Mouse (Mus musculus) limb, embryonic 13.5 days (tissue): ENCODE data around the gene Tenm2. TPM values are rescaled to one million over a fixed set of nuclear protein-coding genes. Genes with fewer than 3 reads are reported as not detected.

Source experiments
- ATAC-seq: fragments of 200-750 bp; cut with Nextera tagmentation; 2 replicates; pipeline ENCODE4 v1.8.0; 2017; ENCODE audit warnings: low read depth, moderate number of reproducible peaks, moderate TSS enrichment; ENCODE audit not compliant: low FRiP score
- H3K27ac ChIP-seq: fragments of 300-500 bp; sonication (generic); 2 replicates; pipeline ENCODE4 v1.5.1; 2015; ENCODE audit warnings: inconsistent platforms, mild to moderate bottlenecking, moderate library complexity
- H3K27me3 ChIP-seq: fragments of 300-500 bp; sonication (generic); 2 replicates; pipeline ENCODE4 v1.6.1; 2015; ENCODE audit warnings: mild to moderate bottlenecking, inconsistent platforms
- H3K36me3 ChIP-seq: fragments of 300-500 bp; sonication (generic); 2 replicates; pipeline ENCODE4 v1.6.1; 2015; ENCODE audit warnings: inconsistent platforms, mild to moderate bottlenecking, moderate library complexity
- H3K4me1 ChIP-seq: fragments of 300-500 bp; sonication (generic); 2 replicates; pipeline ENCODE4 v1.6.1; 2015; ENCODE audit warnings: inconsistent platforms
- H3K4me2 ChIP-seq: fragments of 300-500 bp; sonication (generic); replicated peaks from 2 replicates; pipeline ENCODE4 v1.6.1; 2015; ENCODE audit warnings: inconsistent platforms, mild to moderate bottlenecking, moderate library complexity
- H3K4me3 ChIP-seq: fragments of 300-500 bp; sonication (generic); 2 replicates; pipeline ENCODE4 v1.5.1; 2015; ENCODE audit warnings: moderate library complexity, mild to moderate bottlenecking, inconsistent platforms
- H3K9ac ChIP-seq: fragments of 300-500 bp; sonication (generic); 2 replicates; pipeline ENCODE4 v1.6.1; 2015; ENCODE audit warnings: mild to moderate bottlenecking, inconsistent platforms
- H3K9me3 ChIP-seq: fragments of 300-500 bp; sonication (generic); 2 replicates; pipeline ENCODE4 v1.6.1; 2016; ENCODE audit warnings: inconsistent platforms
- WGBS: fragments of 180-500 bp; shearing (Covaris S2); methylation state at CpG from one replicate; pipeline ENCODE4 v1.1.7; 2015; 5-methylcytosine and 5-hydroxymethylcytosine counted together
- polyA plus RNA-seq: library from polyadenylated mRNA; unstranded; fragments of >200 nt; fragmentation: Nextera tagmentation; extraction: Ambion mirVana; gene quantifications from 2 replicates; pipeline ENCODE4 v1.2.1, GENCODE M21; 2015

Gene Tenm2
- polyA plus RNA-seq, 1 experiment from 2014 or later: 6.4 TPM

DNA sequence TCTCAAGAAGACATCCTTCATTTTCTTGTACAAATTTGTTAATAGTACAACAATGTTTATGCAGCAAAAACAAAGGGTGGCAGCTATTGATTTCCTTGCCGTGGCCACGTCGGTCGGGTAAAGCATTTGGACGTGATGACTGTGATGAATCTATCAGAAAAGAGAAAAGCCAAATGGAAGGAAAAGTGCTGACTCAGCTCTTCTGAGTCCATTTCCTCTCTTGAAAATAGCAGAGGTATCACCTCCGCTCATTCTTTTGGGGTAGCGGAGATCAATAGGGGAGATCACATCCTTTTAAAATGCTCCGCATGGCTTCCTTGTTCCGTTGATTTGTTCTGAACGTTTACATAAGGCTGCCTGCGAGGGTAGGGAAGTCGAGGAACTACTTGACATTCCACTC lies 1090.7 kb downstream of the Tenm2 start:
- Histone ChIP-seq H3K27me3 (no peaks in the 10 kb centered on the region; the same call in 1 of the 2 replicates), H3K36me3 (no peaks in the 10 kb centered on the region), H3K4me3 (no peak overlapping the region), H3K27ac (no peak overlapping the region), H3K9me3 (no peaks in the 10 kb centered on the region), H3K9ac (no peak overlapping the region), H3K4me2 (no peak overlapping the region), H3K4me1 (no peaks in the 10 kb centered on the region)
- 87% methylated on average over 12 of the region's 12 CpGs for WGBS
- no peak for ATAC-seq

DNA sequence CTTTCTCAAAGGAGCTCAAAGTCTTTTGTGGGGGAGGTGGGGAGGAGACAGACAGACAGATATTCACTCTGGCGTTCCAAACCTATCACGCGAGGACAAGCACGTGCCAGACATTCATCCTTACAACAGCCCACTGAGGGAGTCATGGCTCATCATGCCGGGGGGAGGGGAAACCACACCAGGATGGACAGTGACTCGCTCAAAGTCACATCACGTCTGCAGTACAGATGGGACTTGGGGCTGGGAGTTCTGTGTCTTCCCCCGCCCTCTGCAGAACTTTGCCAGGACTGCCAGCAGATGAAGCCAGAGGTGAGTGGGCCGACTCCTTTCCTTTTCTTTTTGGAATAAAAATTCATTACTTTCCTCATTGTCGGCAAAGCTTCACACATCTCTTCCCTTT lies 1095.4 kb downstream of the Tenm2 start:
- Histone ChIP-seq H3K4me3 (no peak overlapping the region), H3K27me3 (peaks cover 3% of the 10 kb centered on the region; the same call in 1 of the 2 replicates), H3K27ac (no peak overlapping the region), H3K9ac (no peak overlapping the region), H3K36me3 (no peaks in the 10 kb centered on the region), H3K4me1 (peaks cover 10% of the 10 kb centered on the region), H3K4me2 (no peak overlapping the region), H3K9me3 (no peaks in the 10 kb centered on the region)
- 89% methylated on average over 10 of the region's 10 CpGs for WGBS
- ATAC-seq: no peak

DNA sequence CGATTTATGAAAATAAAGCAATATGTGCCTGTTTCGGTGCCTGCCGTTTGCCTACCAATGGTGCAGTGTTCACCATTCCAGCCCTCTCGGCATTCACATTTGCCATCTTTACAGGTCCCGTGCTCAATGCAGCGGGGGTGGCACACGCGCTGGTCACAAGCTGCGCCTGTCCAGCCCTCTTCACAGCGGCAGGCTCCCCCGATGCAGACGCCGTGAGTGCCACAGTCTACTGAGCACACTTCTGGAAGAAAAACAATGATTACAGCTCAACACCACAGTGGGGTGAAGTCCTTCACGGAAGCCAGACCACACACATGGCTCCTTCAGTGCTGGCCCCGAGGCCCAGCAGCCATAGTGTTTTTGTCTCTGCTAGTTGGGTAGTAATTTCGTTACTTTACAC lies 1096.2 kb downstream of the Tenm2 start:
- Histone ChIP-seq H3K27me3 (peaks cover 3% of the 10 kb centered on the region; the same call in 1 of the 2 replicates), H3K4me1 (peaks cover 10% of the 10 kb centered on the region), H3K9ac (no peak overlapping the region), H3K36me3 (no peaks in the 10 kb centered on the region), H3K4me2 (no peak overlapping the region), H3K27ac (no peak overlapping the region), H3K9me3 (no peaks in the 10 kb centered on the region), H3K4me3 (no peak overlapping the region)
- 64% methylated on average over 16 of the region's 16 CpGs for WGBS
- ATAC-seq: no peak

DNA sequence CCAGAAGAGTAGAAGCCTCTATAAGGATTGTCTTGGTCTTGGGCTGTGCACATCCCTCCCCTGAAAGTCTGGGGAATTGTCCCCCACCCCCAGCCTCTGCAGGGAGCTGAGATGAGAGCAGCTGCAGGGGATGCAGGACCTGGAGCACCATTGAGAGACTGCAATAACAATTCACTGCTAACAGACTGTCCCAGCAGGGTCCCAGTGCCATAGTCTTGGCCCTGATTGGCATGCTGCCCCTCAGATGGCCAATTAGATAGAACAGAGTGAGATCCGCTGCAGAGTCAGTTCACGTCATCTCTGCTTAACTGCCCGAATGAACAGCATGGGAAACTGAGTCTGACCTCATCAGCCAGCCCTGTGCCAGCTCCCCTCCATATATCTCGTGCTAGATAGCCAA lies 1097.9 kb downstream of the Tenm2 start:
- H3K4me3 ChIP-seq: no peak overlapping the region
- ATAC-seq: no peak
- whole genome bisulfite sequencing: 71% methylated on average over 4 of the region's 4 CpGs
- no peak overlapping the region for H3K4me2 ChIP-seq
- peaks cover 10% of the 10 kb centered on the region for H3K4me1 ChIP-seq
- H3K27me3 ChIP-seq: peaks cover 3% of the 10 kb centered on the region; the same call in 1 of the 2 replicates
- H3K9ac ChIP-seq: no peak overlapping the region
- H3K9me3 ChIP-seq: no peaks in the 10 kb centered on the region
- H3K27ac ChIP-seq: no peak overlapping the region
- no peaks in the 10 kb centered on the region for H3K36me3 ChIP-seq

DNA sequence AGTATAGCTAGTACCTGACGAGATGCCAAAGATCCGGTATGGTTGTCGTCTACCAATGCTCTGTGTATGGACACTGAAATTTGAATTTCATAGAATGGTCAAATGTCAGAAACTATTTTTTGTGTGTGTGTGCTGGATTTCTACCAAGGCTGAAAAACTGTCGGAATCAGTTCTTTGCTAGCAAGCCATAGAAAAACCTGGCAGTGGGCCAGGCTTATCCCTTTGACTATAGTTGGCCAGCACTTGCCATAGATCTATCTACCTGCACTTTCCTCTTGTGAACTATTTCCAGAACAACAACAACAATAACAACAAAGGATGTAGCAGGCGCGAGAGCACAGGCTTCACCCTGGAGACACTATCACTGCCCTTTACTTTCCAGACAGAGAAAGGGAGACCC lies 1098.5 kb downstream of the Tenm2 start:
- 78% methylated on average over 6 of the region's 6 CpGs for WGBS
- no peaks in the 10 kb centered on the region for H3K9me3 ChIP-seq
- H3K27ac ChIP-seq: no peak overlapping the region
- H3K36me3 ChIP-seq: no peaks in the 10 kb centered on the region
- no peak overlapping the region for H3K4me3 ChIP-seq
- H3K4me2 ChIP-seq: no peak overlapping the region
- H3K27me3 ChIP-seq: peaks cover 3% of the 10 kb centered on the region; the same call in 1 of the 2 replicates
- no peak for ATAC-seq
- peaks cover 10% of the 10 kb centered on the region for H3K4me1 ChIP-seq
- no peak overlapping the region for H3K9ac ChIP-seq

GRCm38 (mm10) chr11:36134645-36135044 lies 1101.1 kb downstream of the Tenm2 start:
- no peak overlapping the region for H3K27ac ChIP-seq
- H3K4me2 ChIP-seq: no peak overlapping the region
- WGBS: 68% methylated on average over 9 of the region's 9 CpGs
- H3K9ac ChIP-seq: no peak overlapping the region
- H3K4me1 ChIP-seq: peaks cover 8% of the 10 kb centered on the region
- H3K27me3 ChIP-seq: peaks cover 3% of the 10 kb centered on the region; the same call in 1 of the 2 replicates
- no peaks in the 10 kb centered on the region for H3K9me3 ChIP-seq
- H3K4me3 ChIP-seq: no peak overlapping the region
- H3K36me3 ChIP-seq: no peaks in the 10 kb centered on the region
- ATAC-seq: no peak

DNA sequence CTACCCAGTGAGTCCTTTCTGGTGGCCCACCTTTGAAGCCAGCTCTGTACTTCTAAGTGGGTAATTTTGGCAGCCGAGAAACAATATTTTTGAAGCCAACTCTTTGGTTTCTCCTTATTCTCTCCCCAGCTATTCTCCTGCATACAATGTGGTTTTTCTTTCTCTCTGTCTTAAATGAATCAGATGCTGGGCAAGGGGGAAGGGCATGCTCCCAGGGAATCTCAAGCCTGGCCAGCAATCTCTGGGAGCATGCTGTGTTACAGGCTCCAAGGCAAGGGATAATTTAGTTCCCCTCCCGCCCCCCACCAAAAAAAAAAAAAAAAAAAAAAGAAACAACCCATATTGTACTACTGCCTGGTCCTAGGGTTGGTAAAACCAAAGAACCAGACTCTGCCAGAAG lies 1112.5 kb downstream of the Tenm2 start:
- H3K4me3 ChIP-seq: no peak overlapping the region
- no peak overlapping the region for H3K27ac ChIP-seq
- no peak overlapping the region for H3K9ac ChIP-seq
- no peak overlapping the region for H3K4me2 ChIP-seq
- H3K4me1 ChIP-seq: peaks cover 36% of the 10 kb centered on the region
- H3K27me3 ChIP-seq: no peaks in the 10 kb centered on the region
- H3K9me3 ChIP-seq: no peaks in the 10 kb centered on the region
- 0 out of 2 replicates have a peak, but pooled peaks have one; percentile 11 for ATAC-seq
- 58% methylated on average over 2 of the region's 2 CpGs for WGBS
- no peaks in the 10 kb centered on the region for H3K36me3 ChIP-seq

DNA sequence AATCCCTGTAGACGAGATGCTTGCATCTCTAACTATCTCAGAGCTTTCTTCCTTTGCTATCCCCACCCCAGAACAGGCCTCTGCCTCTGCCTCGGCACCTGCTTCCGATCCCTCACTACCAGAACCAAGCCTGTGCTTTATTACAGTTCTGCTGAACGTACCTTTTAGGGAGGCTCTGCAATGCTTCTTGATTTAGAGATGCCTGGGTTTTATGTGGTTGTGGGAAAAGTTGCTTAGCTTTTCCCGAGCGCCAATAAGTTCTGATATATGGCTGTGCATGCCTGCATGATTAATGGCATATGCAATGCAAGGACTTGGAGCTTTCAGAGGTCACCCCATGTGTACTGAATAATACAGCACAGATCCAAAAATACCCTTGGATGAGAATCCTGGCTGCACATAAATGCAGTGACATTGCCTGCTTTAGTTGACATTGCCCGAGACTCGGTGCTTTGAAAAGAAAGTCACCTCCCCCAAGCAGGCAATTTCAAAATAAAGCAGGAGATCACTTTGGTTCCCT lies 1114.3 kb downstream of the Tenm2 start:
- no peaks in the 10 kb centered on the region for H3K9me3 ChIP-seq
- no peak overlapping the region for H3K9ac ChIP-seq
- no peak overlapping the region for H3K4me2 ChIP-seq
- ATAC-seq: no peak
- peaks cover 36% of the 10 kb centered on the region for H3K4me1 ChIP-seq
- WGBS: 46% methylated on average over 8 of the region's 8 CpGs
- no peak overlapping the region for H3K4me3 ChIP-seq
- no peak overlapping the region for H3K27ac ChIP-seq
- no peaks in the 10 kb centered on the region for H3K36me3 ChIP-seq
- H3K27me3 ChIP-seq: no peaks in the 10 kb centered on the region

DNA sequence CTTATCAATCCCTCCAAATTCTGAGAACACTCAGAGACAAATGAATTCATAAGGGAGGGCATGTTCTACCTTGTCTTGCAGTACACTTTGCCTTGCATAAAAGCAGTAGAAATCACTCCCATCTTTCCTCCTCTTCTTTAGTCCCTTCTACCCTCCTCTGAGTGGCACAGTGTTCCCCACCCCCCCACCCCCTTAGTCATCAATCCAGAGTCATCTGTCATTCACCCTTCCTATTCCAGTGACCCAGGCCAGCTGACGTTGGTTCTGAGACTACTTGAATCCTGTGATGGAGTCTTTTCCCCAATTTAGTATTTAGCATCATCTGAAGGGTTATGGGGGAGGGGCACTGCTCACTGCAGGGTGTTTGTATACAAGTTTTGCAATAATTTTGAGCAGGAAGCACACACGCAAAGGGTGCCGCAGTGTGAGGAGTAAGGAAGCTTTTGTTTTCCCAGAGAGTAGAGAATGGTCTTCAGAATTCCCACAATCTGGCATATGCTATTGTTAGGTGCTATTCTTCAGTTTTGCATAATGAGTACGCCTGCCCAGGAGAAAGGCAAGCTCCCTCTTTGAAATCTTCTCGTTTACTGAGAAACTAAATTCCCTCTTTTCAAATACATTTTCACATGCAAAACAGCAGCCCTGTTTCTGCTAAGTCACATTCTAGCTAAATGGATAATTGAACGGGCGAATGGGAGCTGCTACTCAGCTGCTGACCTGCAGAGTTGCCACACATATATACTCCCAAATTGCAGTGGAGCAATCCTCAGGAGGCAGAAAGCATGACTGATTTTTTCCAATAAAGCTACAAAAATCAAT lies 1115.0 kb downstream of the Tenm2 start:
- no peak for ATAC-seq
- WGBS: 58% methylated on average over 7 of the region's 7 CpGs

GRCm38 (mm10) chr11:36113326-36113725 lies 1122.4 kb downstream of the Tenm2 start:
- Histone ChIP-seq H3K9ac (no peak overlapping the region), H3K4me1 (peaks cover 28% of the 10 kb centered on the region), H3K27me3 (no peaks in the 10 kb centered on the region), H3K4me3 (no peak overlapping the region), H3K27ac (no peak overlapping the region), H3K36me3 (no peaks in the 10 kb centered on the region), H3K4me2 (no peak overlapping the region), H3K9me3 (no peaks in the 10 kb centered on the region)
- WGBS: 85% methylated on average over 12 of the region's 12 CpGs
- no peak for ATAC-seq

More for the DNA sequence above, 1115.0 kb downstream of the Tenm2 start:
- no peak overlapping the region for H3K9ac ChIP-seq
- H3K27ac ChIP-seq: no peak overlapping the region
- H3K9me3 ChIP-seq: no peaks in the 10 kb centered on the region
- no peak overlapping the region for H3K4me3 ChIP-seq
- H3K27me3 ChIP-seq: no peaks in the 10 kb centered on the region
- peaks cover 36% of the 10 kb centered on the region for H3K4me1 ChIP-seq
- H3K36me3 ChIP-seq: no peaks in the 10 kb centered on the region
- no peak overlapping the region for H3K4me2 ChIP-seq

DNA sequence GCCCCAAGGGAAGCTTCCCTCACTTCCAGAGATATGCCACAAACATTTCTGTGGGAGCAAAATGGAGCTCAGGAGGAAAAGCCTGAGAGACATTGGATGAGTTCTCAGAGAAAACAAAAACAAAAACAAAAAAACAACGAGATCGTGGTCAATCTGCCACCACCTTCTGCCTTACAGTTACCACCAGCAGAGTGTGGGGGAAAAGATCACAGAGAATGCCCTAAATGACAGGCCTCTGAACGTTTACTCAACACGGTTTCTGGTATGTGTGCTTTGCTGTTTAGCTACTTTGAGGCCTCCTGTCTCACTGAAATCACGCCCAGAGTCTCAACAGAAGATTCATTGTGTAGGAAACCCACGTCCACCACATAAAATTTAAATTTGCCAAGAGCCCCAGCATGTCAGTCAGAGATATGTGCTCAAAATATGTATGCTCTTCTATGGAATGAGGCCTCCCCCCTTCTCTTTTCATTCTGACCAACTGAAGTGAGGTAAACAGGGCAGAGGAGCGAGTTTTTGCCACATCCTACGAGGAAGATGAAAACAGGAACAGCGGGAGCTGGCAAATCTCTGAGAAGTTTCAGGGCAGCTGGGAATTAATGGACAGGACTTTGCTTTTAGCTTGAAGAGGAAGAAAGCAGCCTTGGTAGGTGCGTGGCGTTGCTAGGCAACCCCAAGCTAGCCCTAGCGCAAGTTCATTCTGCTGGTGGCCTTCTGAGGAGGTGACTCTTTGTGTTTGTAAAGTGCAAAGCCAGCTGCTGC lies 1126.6 kb downstream of the Tenm2 start:
- 31% methylated on average over 12 of the region's 12 CpGs for WGBS

DNA sequence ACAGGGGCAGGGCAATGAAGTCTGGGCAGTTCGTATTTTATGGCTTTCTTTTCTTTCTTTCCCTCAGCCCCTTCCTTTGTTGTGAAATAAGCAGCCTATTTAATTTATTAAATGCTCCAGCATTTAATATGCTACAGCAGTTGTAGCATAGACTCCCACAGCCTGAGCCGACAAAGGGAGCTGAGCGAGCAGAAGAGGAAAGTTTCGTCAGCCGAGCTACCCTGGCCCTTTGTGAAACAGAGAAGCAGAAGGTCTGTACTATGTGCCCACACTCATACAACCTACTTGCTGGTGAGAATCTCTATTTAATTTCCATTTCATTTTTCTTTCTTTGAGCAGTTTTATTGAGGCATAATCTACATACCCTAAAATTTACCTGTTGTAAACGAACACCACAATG lies 1127.9 kb downstream of the Tenm2 start:
- H3K4me3 ChIP-seq: no peak overlapping the region
- no peaks in the 10 kb centered on the region for H3K27me3 ChIP-seq
- 62% methylated on average over 6 of the region's 6 CpGs for WGBS
- H3K4me2 ChIP-seq: no peak overlapping the region
- no peaks in the 10 kb centered on the region for H3K36me3 ChIP-seq
- no peak overlapping the region for H3K9ac ChIP-seq
- ATAC-seq: no peak
- H3K4me1 ChIP-seq: peaks cover 25% of the 10 kb centered on the region
- H3K9me3 ChIP-seq: no peaks in the 10 kb centered on the region
- H3K27ac ChIP-seq: no peak overlapping the region

More for the DNA sequence above, 1126.6 kb downstream of the Tenm2 start:
- no peak for ATAC-seq
- Histone ChIP-seq H3K4me2 (no peak overlapping the region; the same call in 1 of the 2 replicates), H3K4me1 (peaks cover 25% of the 10 kb centered on the region), H3K9me3 (no peaks in the 10 kb centered on the region), H3K27ac (peak overlapping the region; percentile 28; the same call in 1 of the 2 replicates), H3K36me3 (no peaks in the 10 kb centered on the region), H3K9ac (no peak overlapping the region), H3K27me3 (no peaks in the 10 kb centered on the region), H3K4me3 (no peak overlapping the region)
